Mouse (Mus musculus) liver, embryonic 14.5 days (tissue): ENCODE measurements around the gene Chchd1.

Source experiments
- CTCF ChIP-seq: IDR thresholded peaks from 2 replicates; pipeline ENCODE4 v1.5.1; 2016; ENCODE audit warnings: antibody characterized with exemption, low read depth, control low read depth
- EP300 ChIP-seq: IDR thresholded peaks from 2 replicates; pipeline ENCODE4 v1.6.1; 2016; ENCODE audit warnings: antibody characterized with exemption, low read depth

DNA sequence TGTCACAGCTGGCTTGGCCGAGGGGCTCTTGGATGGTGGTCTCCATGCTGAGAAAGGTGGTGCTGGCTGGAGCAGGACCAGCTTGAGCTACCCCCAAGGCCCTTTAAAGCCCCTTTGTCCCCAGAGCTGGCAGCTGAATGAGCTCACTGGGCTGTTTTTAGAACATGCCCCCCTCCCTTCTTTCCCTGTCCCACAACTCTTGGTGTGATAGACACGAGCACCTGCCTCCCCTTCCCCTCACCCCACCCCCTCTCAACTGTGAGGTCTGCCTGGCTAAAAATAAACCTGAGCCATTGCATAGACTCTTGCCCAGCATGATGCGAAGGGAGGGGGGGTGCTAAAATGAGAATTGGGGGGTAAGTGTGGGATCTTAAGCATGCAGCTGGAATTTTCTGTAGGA is 38.4 kb upstream of the Chchd1 start:
- TF ChIP-seq CTCF: no peak
- no peak for TF ChIP-seq EP300
